In genomic region chr16:14376352-14376751, GRCm38 (mm10) we compare ENCODE assay signal across 23 mouse cellular contexts. TPM values are rescaled to one million over a fixed set of nuclear protein-coding genes. Genes with fewer than 3 reads are reported as not detected.
DNase-seq lines count a peak whose midpoint lies in the region; ATAC-seq and TF ChIP-seq lines count a peak whose summit lies in the region.
"Had no signal": no experiment of that assay in that cellular context is flagged by ENCODE, and none has a peak within 500 bp of the region (broad histone marks: within the 10 kb centered on the region; RNA-seq: fewer than 3 reads in every experiment).

No protein-coding gene starts in this region.

- in situ Hi-C loops in CH12.LX (cut with MboI; ENCODE audit: low pct_ligation_motif_present, low pct_unique_long_range_greater_than_20kb, low sequenced_read_pairs): no loop called here

- intact Hi-C loops in heart, adult 2 months (cut with DNase I): no loop called here

- H3K9ac ChIP-seq in heart, adult 2 months (ENCODE audit: low read depth, low read length): 0 out of 2 replicates have a peak overlapping the region, but pooled peaks have one; percentile 22
- no peak overlapping the region for H3K9ac ChIP-seq in heart, embryonic 11.5 days (ENCODE audit: low read depth, low read length)
- H3K9ac ChIP-seq in CH12.LX (ENCODE audit: insufficient read depth, low read depth): no peak overlapping the region
- H3K9ac ChIP-seq: forebrain, embryonic 12.5 days; forebrain, embryonic 15.5 days; heart, embryonic 13.5 days; hindbrain, embryonic 12.5 days; intestine, embryonic 15.5 days had no signal

- H3K36me3 ChIP-seq in heart, adult 2 months (ENCODE audit: control insufficient read depth, insufficient read depth, low read length): peaks cover 22% of the 10 kb centered on the region
- H3K36me3 ChIP-seq in heart, embryonic 11.5 days (ENCODE audit: control insufficient read depth, insufficient read depth, low read length): no peaks in the 10 kb centered on the region
- H3K36me3 ChIP-seq in CH12.LX (replicated peaks in 1 of 2; ENCODE audit: control insufficient read depth in 1 of 2, insufficient read depth in 1 of 2, low read length in 1 of 2): peaks cover 0 to 65% of the 10 kb centered on the region in 2 experiments
- H3K36me3 ChIP-seq: forebrain, embryonic 12.5 days; forebrain, embryonic 15.5 days; heart, embryonic 13.5 days; hindbrain, embryonic 12.5 days; intestine, embryonic 15.5 days had no signal

- dilution Hi-C loops in CH12.LX (cut with MboI; ENCODE audit: extremely low pct_ligation_motif_present, extremely low pct_unique_long_range_greater_than_20kb, low sequenced_read_pairs): no loop called here

- H3K4me2 ChIP-seq in heart, embryonic 11.5 days: no peak overlapping the region
- no peak overlapping the region for H3K4me2 ChIP-seq in CH12.LX (ENCODE audit: insufficient read depth, low read depth, poor library complexity, severe bottlenecking)
- H3K4me2 ChIP-seq: forebrain, embryonic 12.5 days; forebrain, embryonic 15.5 days; heart, embryonic 13.5 days; hindbrain, embryonic 12.5 days; intestine, embryonic 15.5 days had no signal

- peaks cover 3% of the 10 kb centered on the region for H3K79me2 ChIP-seq in heart, adult 2 months (replicated peaks; ENCODE audit: control insufficient read depth, insufficient read depth, low read length)
- peaks cover 36% of the 10 kb centered on the region for H3K79me2 ChIP-seq in CH12.LX (replicated peaks; ENCODE audit: control insufficient read depth, extremely low read depth, insufficient read depth, poor library complexity, severe bottlenecking)

- no peak overlapping the region for H3K4me3 ChIP-seq in heart, adult 2 months
- H3K4me3 ChIP-seq in heart, embryonic 11.5 days (ENCODE audit: low read depth, low read length): no peak overlapping the region
- H3K4me3 ChIP-seq in CH12.LX (replicated peaks in 1 of 3; ENCODE audit: low read depth in 2 of 3, low read length in 2 of 3, poor library complexity in 1 of 3): no peak overlapping the region
- H3K4me3 ChIP-seq in embryonic fibroblast, embryonic 13.5 days (ENCODE audit: insufficient read depth, low read length): no peak overlapping the region
- H3K4me3 ChIP-seq: forebrain, embryonic 12.5 days; forebrain, embryonic 15.5 days; heart, embryonic 13.5 days; hindbrain, embryonic 12.5 days; intestine, embryonic 15.5 days had no signal

- DNase-seq in frontal cortex, postnatal 10 days (ENCODE audit: low spot score in 2 of 2): no peak
- no peak for DNase-seq in heart, adult 2 months
- DNase-seq in CH12.LX (ENCODE audit: extremely low read depth): no peak
- no peak for DNase-seq in cerebellum, adult 18-20 months
- DNase-seq: adrenal gland, adult 2 months; adrenal gland, postnatal 14 days; cerebellum, adult 11-12 months; cerebellum, adult 9-10 months; cerebellum, postnatal 14 days; gastrocnemius, postnatal 36 days; heart, postnatal 14 days; kidney, adult 11 months had no signal

- TF ChIP-seq RAD21 in CH12.LX (IDR thresholded peaks at IDR 0.05; ENCODE audit: low read depth, low read length): no peak

- peak; percentile 7; the same call in 1 of the 2 replicates for ATAC-seq in frontal cortex, adult (ENCODE audit: low TSS enrichment)
- ATAC-seq in heart, embryonic 11.5 days (replicated peaks; ENCODE audit: insufficient number of reproducible peaks, low FRiP score, low TSS enrichment): no peak
- ATAC-seq in megakaryocyte progenitor cell, adult 5-6 weeks (replicated peaks; ENCODE audit: poor library complexity): no peak
- ATAC-seq: hindbrain, embryonic 16.5 days; intestine, embryonic 15.5 days had no signal

- H3K9me3 ChIP-seq in heart, embryonic 11.5 days (replicated peaks; ENCODE audit: control insufficient read depth, low read length): no peaks in the 10 kb centered on the region
- no peaks in the 10 kb centered on the region for H3K9me3 ChIP-seq in CH12.LX (replicated peaks; ENCODE audit: low read length)
- H3K9me3 ChIP-seq: forebrain, embryonic 12.5 days; forebrain, embryonic 15.5 days; G1E; heart, embryonic 13.5 days; hindbrain, embryonic 12.5 days; intestine, embryonic 15.5 days had no signal

- H3K27ac ChIP-seq in heart, adult 2 months: peak overlapping the region; percentile 83
- no peak overlapping the region for H3K27ac ChIP-seq in heart, embryonic 11.5 days (ENCODE audit: low read depth, low read length)
- H3K27ac ChIP-seq in CH12.LX (ENCODE audit: insufficient read depth, low read depth): no peak overlapping the region
- peak overlapping the region; percentile 71 for H3K27ac ChIP-seq in embryonic fibroblast, embryonic 13.5 days (ENCODE audit: insufficient read depth, low read length)
- H3K27ac ChIP-seq: forebrain, embryonic 12.5 days; forebrain, embryonic 15.5 days; heart, embryonic 13.5 days; hindbrain, embryonic 12.5 days had no signal

- WGBS in heart, adult 2 months: 81% methylated on average over 2 of the region's 2 CpGs
- 77% methylated on average over 2 of the region's 2 CpGs for WGBS in heart, embryonic 11.5 days (ENCODE audit: insufficient replicate concordance)

- TF ChIP-seq CTCF in heart, adult 2 months (IDR thresholded peaks at IDR 0.05): no peak
- TF ChIP-seq CTCF in CH12.LX (conservative IDR thresholded peaks at IDR 0.05 in 1 of 2, IDR thresholded peaks at IDR 0.05 in 1 of 2; ENCODE audit: low read depth in 2 of 2, low read length in 2 of 2): no peak
- TF ChIP-seq CTCF in embryonic fibroblast, embryonic 13.5 days (IDR thresholded peaks at IDR 0.05; ENCODE audit: borderline replicate concordance, insufficient read depth, low read length): no peak

- no peak for TF ChIP-seq POLR2A in heart, adult 2 months (IDR thresholded peaks at IDR 0.05; ENCODE audit: insufficient read depth, low read depth, low read length)
- TF ChIP-seq POLR2A in CH12.LX (IDR thresholded peaks at IDR 0.05; ENCODE audit: low read depth, low read length): no peak
- TF ChIP-seq POLR2A in embryonic fibroblast, embryonic 13.5 days (IDR thresholded peaks at IDR 0.05; ENCODE audit: low read depth, low read length): no peak

- no peaks in the 10 kb centered on the region for H3K27me3 ChIP-seq in heart, adult 2 months (ENCODE audit: control insufficient read depth, insufficient read depth, low read length)
- H3K27me3 ChIP-seq in heart, embryonic 11.5 days (ENCODE audit: control insufficient read depth, insufficient read depth, low read length): no peaks in the 10 kb centered on the region
- H3K27me3 ChIP-seq in CH12.LX (replicated peaks): no peaks in the 10 kb centered on the region
- H3K27me3 ChIP-seq: forebrain, embryonic 12.5 days; forebrain, embryonic 15.5 days; heart, embryonic 13.5 days; hindbrain, embryonic 12.5 days; intestine, embryonic 15.5 days had no signal

- TF ChIP-seq EP300 in heart, adult 2 months (IDR thresholded peaks at IDR 0.05; ENCODE audit: insufficient read depth, low read depth, low read length): no peak
- no peak for TF ChIP-seq EP300 in CH12.LX (IDR thresholded peaks at IDR 0.05; ENCODE audit: low read length)

- peaks cover 29% of the 10 kb centered on the region for H3K4me1 ChIP-seq in heart, adult 2 months (ENCODE audit: control insufficient read depth, insufficient read depth, low read length)
- no peaks in the 10 kb centered on the region for H3K4me1 ChIP-seq in heart, embryonic 11.5 days (ENCODE audit: control insufficient read depth, insufficient read depth, low read length)
- H3K4me1 ChIP-seq in CH12.LX (ENCODE audit: control insufficient read depth in 1 of 2, insufficient read depth in 2 of 2): peaks cover 16 to 96% of the 10 kb centered on the region in 2 experiments
- H3K4me1 ChIP-seq in embryonic fibroblast, embryonic 13.5 days (ENCODE audit: control insufficient read depth, insufficient read depth, low read length): peaks cover 33% of the 10 kb centered on the region
- H3K4me1 ChIP-seq: forebrain, embryonic 12.5 days had no signal

TF ChIP-seq in CH12.LX, 34 proteins besides CTCF, POLR2A, EP300 and RAD21:
- no peak for TF ChIP-seq MAX (IDR thresholded peaks at IDR 0.05; ENCODE audit: low read length)
- TF ChIP-seq IRF4 (IDR thresholded peaks at IDR 0.05; ENCODE audit: low read depth, low read length): no peak
- no peak for TF ChIP-seq KAT2A (IDR thresholded peaks at IDR 0.05; ENCODE audit: insufficient replicate concordance, low read length)
- no peak for TF ChIP-seq CHD2 (IDR thresholded peaks at IDR 0.05; ENCODE audit: low read length)
- peak; percentile 65 for TF ChIP-seq ZKSCAN1 (IDR thresholded peaks at IDR 0.05; ENCODE audit: borderline replicate concordance, low read depth, low read length)
- TF ChIP-seq ELF1 (IDR thresholded peaks at IDR 0.05; ENCODE audit: low read depth, low read length): no peak

RNA-seq across cellular contexts. Expression of gene Abcc1, which starts 15.0 kb away (rescaled TPM):
- total RNA-seq in heart, adult 2 months (2021): 10 to 100 TPM; 14.4 to 21.4 TPM
- polyA plus RNA-seq in heart, adult 2 months (2012; rRNA removed): 37.5 and 40.6 TPM in 2 replicates
- polyA plus RNA-seq in heart, embryonic 11.5 days (2014; fragmentation: Nextera tagmentation; extraction: Ambion mirVana): 2.7 and 3.0 TPM in 2 replicates
- total RNA-seq in CH12.LX (2012; rRNA removed) (36.3 and 37.4 TPM in 2 replicates), CH12.LX (2014; rRNA removed) (26.5 and 30.2 TPM in 2 replicates)
- polyA plus RNA-seq in CH12.LX (2012; ENCODE audit: insufficient read length, low read depth): 42.2 and 49.7 TPM in 2 replicates
- 78.6 and 141 TPM in 2 replicates for polyA plus RNA-seq in embryonic fibroblast, embryonic 13.5 days (2011; ENCODE audit: insufficient read length, low read depth, missing spikeins)
- 25.9 and 30.6 TPM in 2 replicates for total RNA-seq in megakaryocyte progenitor cell, adult 5-6 weeks (2015)
- total RNA-seq in megakaryocyte progenitor cell, adult 5-6 weeks (2017): 28.8 and 35.6 TPM in 2 replicates

RNA-seq across cellular contexts. Expression of gene Fopnl, which starts 59.1 kb away (rescaled TPM):
- 10 to 100 TPM; 56.8 to 63.9 TPM for total RNA-seq in heart, adult 2 months (2021)
- polyA plus RNA-seq in heart, adult 2 months (2012; rRNA removed): 58.9 and 102 TPM in 2 replicates
- 107 and 112 TPM in 2 replicates for polyA plus RNA-seq in heart, embryonic 11.5 days (2014; fragmentation: Nextera tagmentation; extraction: Ambion mirVana)
- total RNA-seq in CH12.LX (2012; rRNA removed) (32.8 and 38.5 TPM in 2 replicates), CH12.LX (2014; rRNA removed) (153 and 159 TPM in 2 replicates)
- polyA plus RNA-seq in CH12.LX (2012; ENCODE audit: insufficient read length, low read depth): 54.9 and 56.8 TPM in 2 replicates
- polyA plus RNA-seq in embryonic fibroblast, embryonic 13.5 days (2011; ENCODE audit: insufficient read length, low read depth, missing spikeins): 72.4 and 75.4 TPM in 2 replicates
- 65.4 and 85.3 TPM in 2 replicates for total RNA-seq in megakaryocyte progenitor cell, adult 5-6 weeks (2015)
- total RNA-seq in megakaryocyte progenitor cell, adult 5-6 weeks (2017): 33.9 and 35.0 TPM in 2 replicates

Comparison
In these comparisons a context has a peak if more than half of its experiments do, and no peak if none do; other contexts are left out.
1. H3K27ac ChIP-seq: peak in heart, adult 2 months (single experiment) and embryonic fibroblast, embryonic 13.5 days (single experiment); none in heart, embryonic 11.5 days (single experiment) and CH12.LX (single experiment).